Mouse (Mus musculus) embryonic facial prominence, embryonic 12.5 days (tissue): ENCODE measurements at regions not wholly inside any gene's neighbourhood (a gene's known extent, or its start where the extent isn't known, plus 50 kb on each side); places are given as distances from the start of the nearest gene placed in this dataset.

ENCODE experiments used
- ATAC-seq: fragments of 200-750 bp; cut with Nextera tagmentation; 2 replicates; pipeline ENCODE4 v1.8.0; 2017; ENCODE audit not compliant: insufficient number of reproducible peaks, insufficient read depth, low FRiP score, low TSS enrichment
- H3K27ac ChIP-seq: fragments of 300-500 bp; sonication (generic); 2 replicates; pipeline ENCODE4 v1.5.1; 2016; ENCODE audit warnings: mild to moderate bottlenecking
- H3K27me3 ChIP-seq: fragments of 300-500 bp; sonication (generic); 2 replicates; pipeline ENCODE4 v1.6.1; 2016; ENCODE audit warnings: mild to moderate bottlenecking, moderate library complexity
- H3K36me3 ChIP-seq: fragments of 300-500 bp; sonication (generic); 2 replicates; pipeline ENCODE4 v1.6.1; 2016; ENCODE audit warnings: mild to moderate bottlenecking
- H3K4me1 ChIP-seq: fragments of 300-500 bp; sonication (generic); 2 replicates; pipeline ENCODE4 v1.6.1; 2016
- H3K4me2 ChIP-seq: fragments of 300-500 bp; sonication (generic); replicated peaks from 2 replicates; pipeline ENCODE4 v1.6.1; 2016; ENCODE audit warnings: mild to moderate bottlenecking, moderate library complexity
- H3K4me3 ChIP-seq: fragments of 300-500 bp; sonication (generic); 2 replicates; pipeline ENCODE4 v1.5.1; 2016; ENCODE audit warnings: mild to moderate bottlenecking
- H3K9ac ChIP-seq: fragments of 300-500 bp; sonication (generic); 2 replicates; pipeline ENCODE4 v1.6.1; 2016; ENCODE audit warnings: mild to moderate bottlenecking, moderate library complexity
- H3K9me3 ChIP-seq: fragments of 300-500 bp; sonication (generic); 2 replicates; pipeline ENCODE4 v1.6.1; 2016; ENCODE audit warnings: mild to moderate bottlenecking, moderate library complexity
- WGBS: fragments of 180-500 bp; shearing (Covaris S2); methylation state at CpG from one replicate; pipeline ENCODE4 v1.1.7; 2016; 5-methylcytosine and 5-hydroxymethylcytosine counted together

- peaks cover 13% of the 10 kb centered on the region for H3K4me1 ChIP-seq
- no peaks in the 10 kb centered on the region for H3K27me3 ChIP-seq
- H3K9me3 ChIP-seq = no peaks in the 10 kb centered on the region
- no peaks in the 10 kb centered on the region for H3K36me3 ChIP-seq
- WGBS = 81% methylated on average over 10 of the region's 10 CpGs
- H3K4me2 ChIP-seq = no peak overlapping the region
- no peak overlapping the region for H3K4me3 ChIP-seq
- no peak overlapping the region for H3K9ac ChIP-seq
- H3K27ac ChIP-seq = no peak overlapping the region
- ATAC-seq = no peak
Measured at GRCm38 (mm10) chr14:60526832-60527231, 107.0 kb upstream of the Spata13 start.

GRCm38 (mm10) chr14:60527951-60528350 is 105.8 kb upstream of the Spata13 start:
- ATAC-seq = no peak
- Histone ChIP-seq H3K27me3 (no peaks in the 10 kb centered on the region), H3K27ac (no peak overlapping the region), H3K9ac (no peak overlapping the region), H3K9me3 (no peaks in the 10 kb centered on the region), H3K4me2 (no peak overlapping the region), H3K4me1 (peaks cover 13% of the 10 kb centered on the region), H3K4me3 (no peak overlapping the region), H3K36me3 (no peaks in the 10 kb centered on the region)
- WGBS = 81% methylated on average over 5 of the region's 5 CpGs

- Histone ChIP-seq H3K9me3 (no peaks in the 10 kb centered on the region), H3K4me3 (no peak overlapping the region), H3K27me3 (no peaks in the 10 kb centered on the region), H3K27ac (no peak overlapping the region), H3K9ac (no peak overlapping the region), H3K4me2 (no peak overlapping the region), H3K4me1 (peaks cover 16% of the 10 kb centered on the region), H3K36me3 (no peaks in the 10 kb centered on the region)
- ATAC-seq = no peak
- WGBS = 82% methylated on average over 7 of the region's 7 CpGs
Measured at GRCm38 (mm10) chr14:60528520-60528919, 105.3 kb upstream of the Spata13 start.

GRCm38 (mm10) chr14:60529022-60529421 is 104.8 kb upstream of the Spata13 start:
- no peak for ATAC-seq
- H3K4me2 ChIP-seq = no peak overlapping the region
- H3K27ac ChIP-seq = no peak overlapping the region
- 86% methylated on average over 3 of the region's 3 CpGs for WGBS
- H3K4me1 ChIP-seq = peaks cover 19% of the 10 kb centered on the region
- H3K4me3 ChIP-seq = no peak overlapping the region
- no peaks in the 10 kb centered on the region for H3K9me3 ChIP-seq
- H3K9ac ChIP-seq = no peak overlapping the region
- no peaks in the 10 kb centered on the region for H3K27me3 ChIP-seq
- H3K36me3 ChIP-seq = no peaks in the 10 kb centered on the region

- no peak overlapping the region for H3K4me3 ChIP-seq
- H3K36me3 ChIP-seq = no peaks in the 10 kb centered on the region
- no peaks in the 10 kb centered on the region for H3K9me3 ChIP-seq
- H3K4me1 ChIP-seq = peaks cover 22% of the 10 kb centered on the region
- no peak overlapping the region for H3K9ac ChIP-seq
- ATAC-seq = peak; percentile 26; the same call in 1 of the 2 replicates
- no peak overlapping the region for H3K4me2 ChIP-seq
- no peaks in the 10 kb centered on the region for H3K27me3 ChIP-seq
- H3K27ac ChIP-seq = no peak overlapping the region
- WGBS = 36% methylated on average over 7 of the region's 7 CpGs
Measured at GRCm38 (mm10) chr14:60529646-60530347, 104.0 kb upstream of the Spata13 start.

- no peak overlapping the region for H3K4me3 ChIP-seq
- no peaks in the 10 kb centered on the region for H3K9me3 ChIP-seq
- no peak overlapping the region for H3K9ac ChIP-seq
- no peaks in the 10 kb centered on the region for H3K36me3 ChIP-seq
- H3K27me3 ChIP-seq = no peaks in the 10 kb centered on the region
- H3K4me1 ChIP-seq = peaks cover 22% of the 10 kb centered on the region
- H3K4me2 ChIP-seq = no peak overlapping the region
- ATAC-seq = no peak
- H3K27ac ChIP-seq = no peak overlapping the region
- 18% methylated on average over 6 of the region's 6 CpGs for WGBS
Measured at GRCm38 (mm10) chr14:60530348-60530711, 103.5 kb upstream of the Spata13 start.

DNA sequence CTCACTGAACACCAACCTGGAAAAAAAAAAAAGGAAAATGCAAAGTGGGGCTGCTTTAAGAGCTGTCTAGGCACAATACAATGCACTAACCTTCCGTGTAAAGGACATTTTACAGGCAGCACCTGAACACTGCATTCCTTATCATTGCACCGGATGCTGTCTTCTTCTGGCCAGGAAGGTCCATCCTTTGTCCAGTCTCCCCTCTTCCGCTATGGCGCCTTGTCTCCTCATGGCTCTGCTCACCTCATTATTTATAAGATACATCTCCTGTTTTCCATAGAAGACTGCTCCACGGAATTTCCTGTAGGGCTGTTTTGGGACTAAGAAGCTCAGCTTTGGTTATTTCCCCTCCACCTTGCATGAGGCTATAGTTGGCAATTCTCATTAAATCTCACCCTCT is 102.8 kb upstream of the Spata13 start:
- Histone ChIP-seq H3K27ac (no peak overlapping the region), H3K4me1 (peaks cover 22% of the 10 kb centered on the region), H3K4me2 (no peak overlapping the region), H3K36me3 (no peaks in the 10 kb centered on the region), H3K4me3 (no peak overlapping the region), H3K9me3 (no peaks in the 10 kb centered on the region), H3K9ac (no peak overlapping the region), H3K27me3 (no peaks in the 10 kb centered on the region)
- WGBS = 87% methylated on average over 5 of the region's 5 CpGs
- ATAC-seq = no peak

DNA sequence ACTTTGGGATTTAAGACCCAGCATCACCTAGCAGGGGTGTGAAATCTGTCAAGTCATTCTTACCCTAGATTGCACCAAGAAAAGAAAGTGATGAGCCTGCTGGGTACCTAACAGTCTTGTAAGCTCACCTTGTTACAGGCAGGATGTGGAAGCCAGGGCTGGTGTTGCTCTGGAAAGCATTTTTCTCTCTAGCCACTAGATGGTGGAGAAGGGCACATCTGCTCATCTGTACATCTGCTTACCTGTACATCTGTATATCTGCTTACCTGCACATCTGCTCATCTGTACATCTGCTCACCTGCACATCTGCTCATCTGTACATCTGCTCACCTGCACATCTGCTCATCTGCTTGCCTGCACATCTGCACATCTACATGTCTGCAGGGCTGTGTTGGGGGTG is 102.0 kb upstream of the Spata13 start:
- Histone ChIP-seq H3K27me3 (no peaks in the 10 kb centered on the region), H3K9me3 (no peaks in the 10 kb centered on the region), H3K4me3 (no peak overlapping the region), H3K27ac (no peak overlapping the region), H3K9ac (no peak overlapping the region), H3K4me2 (no peak overlapping the region), H3K36me3 (no peaks in the 10 kb centered on the region), H3K4me1 (peaks cover 22% of the 10 kb centered on the region)
- no peak for ATAC-seq

DNA sequence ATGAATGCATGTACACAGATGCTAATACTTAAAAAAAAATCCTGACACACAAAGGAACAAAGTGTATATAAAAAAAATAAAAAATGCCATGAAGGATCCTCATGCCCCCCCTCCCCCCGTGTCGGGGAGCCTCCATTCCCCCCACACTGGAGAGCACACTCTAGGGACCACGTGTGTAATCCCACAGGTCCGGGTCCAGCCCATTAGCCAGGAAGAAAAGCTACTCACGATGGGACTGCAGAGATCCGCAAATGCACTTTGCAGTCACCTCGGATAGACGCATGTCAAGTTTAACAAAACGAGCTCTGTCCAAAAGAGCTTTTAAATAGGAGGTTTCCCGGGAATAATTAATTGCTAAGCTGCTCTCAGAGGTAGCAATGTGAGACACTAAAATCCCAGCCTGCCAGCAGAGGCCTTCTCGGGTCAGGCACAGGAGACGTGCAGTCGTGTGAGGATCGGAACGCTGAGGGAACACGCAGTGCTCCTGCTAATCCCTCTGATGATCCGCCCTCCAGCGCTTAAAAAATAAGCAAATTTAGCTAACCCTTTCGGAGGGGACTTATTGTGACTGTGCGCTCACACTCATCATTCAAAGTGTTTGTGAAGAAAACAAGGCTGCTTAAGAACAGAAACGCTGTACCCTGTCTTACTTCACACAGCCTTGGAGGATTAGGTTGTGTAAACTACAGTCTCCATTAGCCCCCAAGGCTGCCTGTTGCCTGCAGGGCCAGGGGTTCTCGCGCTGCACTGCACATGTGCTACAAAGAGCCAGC is 100.2 kb upstream of the Spata13 start:
- 41% methylated on average over 23 of the region's 23 CpGs for WGBS
- Histone ChIP-seq H3K9me3 (no peaks in the 10 kb centered on the region), H3K36me3 (no peaks in the 10 kb centered on the region), H3K4me3 (no peak overlapping the region), H3K27ac (no peak overlapping the region), H3K4me1 (peaks cover 22% of the 10 kb centered on the region), H3K9ac (no peak overlapping the region), H3K4me2 (0 out of 2 replicates have a peak overlapping the region, but pooled peaks have one; percentile 3), H3K27me3 (no peaks in the 10 kb centered on the region)
- no peak for ATAC-seq

GRCm38 (mm10) chr14:60539040-60539439 is 94.8 kb upstream of the Spata13 start:
- no peak for ATAC-seq
- 67% methylated on average over 2 of the region's 2 CpGs for WGBS

GRCm38 (mm10) chr14:60540111-60540510 is 93.7 kb upstream of the Spata13 start:
- Histone ChIP-seq H3K9ac (no peak overlapping the region), H3K4me2 (no peak overlapping the region), H3K27me3 (no peaks in the 10 kb centered on the region), H3K4me1 (no peaks in the 10 kb centered on the region), H3K27ac (no peak overlapping the region), H3K4me3 (no peak overlapping the region), H3K36me3 (no peaks in the 10 kb centered on the region), H3K9me3 (no peaks in the 10 kb centered on the region)
- WGBS = 68% methylated on average over 4 of the region's 4 CpGs
- ATAC-seq = no peak

More at GRCm38 (mm10) chr14:60539040-60539439, 94.8 kb upstream of the Spata13 start:
- Histone ChIP-seq H3K27ac (no peak overlapping the region), H3K27me3 (no peaks in the 10 kb centered on the region), H3K9me3 (no peaks in the 10 kb centered on the region), H3K4me3 (no peak overlapping the region), H3K9ac (no peak overlapping the region), H3K36me3 (no peaks in the 10 kb centered on the region), H3K4me2 (no peak overlapping the region), H3K4me1 (peaks cover 3% of the 10 kb centered on the region; the same call in 1 of the 2 replicates)

- 77% methylated on average over 5 of the region's 5 CpGs for WGBS
- no peak for ATAC-seq
- Histone ChIP-seq H3K27me3 (no peaks in the 10 kb centered on the region), H3K27ac (no peak overlapping the region), H3K9me3 (no peaks in the 10 kb centered on the region), H3K4me2 (no peak overlapping the region), H3K9ac (no peak overlapping the region), H3K4me3 (no peak overlapping the region), H3K4me1 (no peaks in the 10 kb centered on the region), H3K36me3 (no peaks in the 10 kb centered on the region)
Measured at GRCm38 (mm10) chr14:60541596-60541995, 92.2 kb upstream of the Spata13 start.
